Mouse (Mus musculus) forebrain, embryonic 10.5 days (tissue): ENCODE measurements around the gene Zfpl1. TPM values are rescaled to one million over a fixed set of nuclear protein-coding genes. Genes with fewer than 3 reads are reported as not detected.

Source experiments
- microRNA-seq: library from miRNA; unstranded; fragments of <30 nt; microRNA quantifications from one replicate; pipeline ENCODE4, GENCODE M21; 2017
- polyA plus RNA-seq: library from polyadenylated mRNA; unstranded; fragments of >200 nt; fragmentation: Nextera tagmentation; extraction: Ambion mirVana; gene quantifications from 2 replicates; pipeline ENCODE4 v1.2.1, GENCODE M21; 2016

The Zfpl1 gene
- polyA plus RNA-seq, 1 experiment from 2014 or later = 78.0 TPM

Small RNAs within 50 kb of the gene (microRNA-seq; reads per million reads assigned to microRNA genes)
- 0.90 reads per million for gene Mir6988

Other genes with a start within 250 kb of the Zfpl1 start
- gene Frmd8, start 209.7 kb downstream of the Zfpl1 start, polyA plus RNA-seq = 36.9 and 40.6 TPM in 2 replicates
- 1.5 and 2.0 TPM in 2 replicates for gene Slc25a45, start 207.1 kb downstream of the Zfpl1 start, polyA plus RNA-seq
- 9.0 and 9.1 TPM in 2 replicates for gene Tigd3, start 190.8 kb downstream of the Zfpl1 start, polyA plus RNA-seq
- 246 and 247 TPM in 2 replicates for gene Dpf2, start 171.9 kb downstream of the Zfpl1 start, polyA plus RNA-seq
- gene Cdc42ep2, start 160.1 kb downstream of the Zfpl1 start, polyA plus RNA-seq = 1.1 and 1.5 TPM in 2 replicates
- gene Pola2, start 120.8 kb downstream of the Zfpl1 start, polyA plus RNA-seq = 122 and 126 TPM in 2 replicates
- gene Slc22a20, start 98.8 kb downstream of the Zfpl1 start, polyA plus RNA-seq = not detected in 2 replicates
- gene Capn1, start 69.1 kb downstream of the Zfpl1 start, polyA plus RNA-seq = 2.5 and 3.0 TPM in 2 replicates
- gene Syvn1, start 38.4 kb downstream of the Zfpl1 start, polyA plus RNA-seq = 30.8 and 32.2 TPM in 2 replicates
- gene Mrpl49, start 27.2 kb downstream of the Zfpl1 start, polyA plus RNA-seq = 89.4 and 92.1 TPM in 2 replicates
- 829 and 865 TPM in 2 replicates for gene Fau, start 27.1 kb downstream of the Zfpl1 start, polyA plus RNA-seq
- gene Znhit2, start 23.8 kb downstream of the Zfpl1 start, polyA plus RNA-seq = 35.1 and 38.7 TPM in 2 replicates
- 31.0 and 32.2 TPM in 2 replicates for gene Tm7sf2, start 16.6 kb downstream of the Zfpl1 start, polyA plus RNA-seq
- 65.2 and 68.2 TPM in 2 replicates for gene Vps51, start 7.7 kb downstream of the Zfpl1 start, polyA plus RNA-seq
- gene Tmem262, start 4.9 kb downstream of the Zfpl1 start, polyA plus RNA-seq = not detected in 2 replicates
- gene Gm28374, start 2.7 kb downstream of the Zfpl1 start, polyA plus RNA-seq = 1.7 and 3.1 TPM in 2 replicates
- gene Cdca5, start within 50 bp of the Zfpl1 start, polyA plus RNA-seq = 78.9 and 85.4 TPM in 2 replicates
- gene AC131692.1, start 9.5 kb upstream of the Zfpl1 start, polyA plus RNA-seq = 1.0 and 1.5 TPM in 2 replicates
- gene Naaladl1, start 20.8 kb upstream of the Zfpl1 start, polyA plus RNA-seq = 0.82 and 0.88 TPM in 2 replicates
- gene Sac3d1, start 33.7 kb upstream of the Zfpl1 start, polyA plus RNA-seq = 64.2 and 64.6 TPM in 2 replicates
- gene Snx15, start 43.3 kb upstream of the Zfpl1 start, polyA plus RNA-seq = 24.1 and 25.6 TPM in 2 replicates
- gene Batf2, start 56.0 kb upstream of the Zfpl1 start, polyA plus RNA-seq = not detected in 2 replicates
- gene Arl2, start 56.6 kb upstream of the Zfpl1 start, polyA plus RNA-seq = 112 and 113 TPM in 2 replicates
- gene Majin, start 99.4 kb upstream of the Zfpl1 start, polyA plus RNA-seq = not detected in 2 replicates
- gene Gpha2, start 141.4 kb upstream of the Zfpl1 start, polyA plus RNA-seq = 0.58 TPM in 1 of 2 replicates, not detected in the other
- 21.6 and 24.4 TPM in 2 replicates for gene Ppp2r5b, start 150.9 kb upstream of the Zfpl1 start, polyA plus RNA-seq
- gene Atg2a, start 156.7 kb upstream of the Zfpl1 start, polyA plus RNA-seq = 11.1 and 11.4 TPM in 2 replicates
- gene Ehd1, start 191.8 kb upstream of the Zfpl1 start, polyA plus RNA-seq = 76.8 and 82.1 TPM in 2 replicates
- gene Cdc42bpg, start 221.5 kb upstream of the Zfpl1 start, polyA plus RNA-seq = 0.23 and 0.24 TPM in 2 replicates